Mouse (Mus musculus) adrenal gland (tissue): ENCODE data around the gene Cdc25b.

Source experiments
- intact Hi-C: fragments of 180-260 bp; cut with DNase I; formaldehyde crosslinking; loops from one replicate; pipeline ENCODE4 v1.15.1; 2025
- long read RNA-seq, 2 experiments: library from polyadenylated mRNA; unstranded; transcript quantifications; one replicate each; pipeline ENCODE4 v2.0.0; 2020; ENCODE audit warnings: borderline replicate concordance in 1 of 2; ENCODE audit not compliant: insufficient replicate concordance in 1 of 2

The Cdc25b gene
- long read RNA-seq, experiment 1 = 0 reads
- long read RNA-seq, experiment 2, partial matches to known transcripts = 3 of 5 reads
- long read RNA-seq, experiment 2, other reads (novel, unspliced or antisense) = 0 of 5 reads

GRCm38 (mm10) chr2:131186771-131187601, at the start of gene Cdc25b, which contains the start of gene Spef1:
Gene Cdc25b, plus strand, starts transcription at chr2:131186949.
Gene Spef1, minus strand, starts transcription at chr2:131187282.
- intact Hi-C loops = loop anchor here (10.0 kb wide), 1 partner anchor 228 kb away; no protein-coding TSS in a partner anchor

- intact Hi-C loops = no loop called here
These were observed 48.5 kb upstream of the Cdc25b start for GRCm38 (mm10) chr2:131138296-131138695.

GRCm38 (mm10) chr2:131138760-131139159, 48.0 kb upstream of the Cdc25b start:
- intact Hi-C loops = no loop called here

GRCm38 (mm10) chr2:131139287-131139686, 47.5 kb upstream of the Cdc25b start:
- intact Hi-C loops = no loop called here

GRCm38 (mm10) chr2:131139886-131140532, 46.7 kb upstream of the Cdc25b start:
- intact Hi-C loops = loop anchor here (5.0 kb wide), 1 partner anchor 43 kb away; no protein-coding TSS in a partner anchor

- intact Hi-C loops = loop anchor here (5.0 kb wide), 1 partner anchor 43 kb away; no protein-coding TSS in a partner anchor
These were observed 46.2 kb upstream of the Cdc25b start for GRCm38 (mm10) chr2:131140533-131140905.

GRCm38 (mm10) chr2:131141336-131141986, 45.3 kb upstream of the Cdc25b start:
- intact Hi-C loops = loop anchor here (5.0 kb wide), 1 partner anchor 44 kb away; no protein-coding TSS in a partner anchor

- intact Hi-C loops = loop anchor here (5.0 kb wide), 1 partner anchor 45 kb away; no protein-coding TSS in a partner anchor
These were observed 44.2 kb upstream of the Cdc25b start for GRCm38 (mm10) chr2:131142592-131142991.

GRCm38 (mm10) chr2:131143007-131143780, 43.6 kb upstream of the Cdc25b start:
- intact Hi-C loops = loop anchor here (5.0 kb wide), 1 partner anchor 46 kb away; no protein-coding TSS in a partner anchor

- intact Hi-C loops = no loop called here
These were observed 41.6 kb upstream of the Cdc25b start for GRCm38 (mm10) chr2:131145121-131145520.

GRCm38 (mm10) chr2:131145536-131145935, 41.2 kb upstream of the Cdc25b start:
- intact Hi-C loops = no loop called here

GRCm38 (mm10) chr2:131146193-131147042, 40.3 kb upstream of the Cdc25b start:
- intact Hi-C loops = no loop called here

GRCm38 (mm10) chr2:131147043-131147365, 39.7 kb upstream of the Cdc25b start:
- intact Hi-C loops = no loop called here

GRCm38 (mm10) chr2:131148353-131149253, 38.1 kb upstream of the Cdc25b start:
- intact Hi-C loops = no loop called here

- intact Hi-C loops = no loop called here
These were observed 37.5 kb upstream of the Cdc25b start for GRCm38 (mm10) chr2:131149254-131149578.

GRCm38 (mm10) chr2:131152166-131152730, 34.5 kb upstream of the Cdc25b start:
- intact Hi-C loops = no loop called here

- intact Hi-C loops = no loop called here
These were observed 32.7 kb upstream of the Cdc25b start for GRCm38 (mm10) chr2:131154036-131154435.

GRCm38 (mm10) chr2:131156987-131157386, 29.8 kb upstream of the Cdc25b start:
- intact Hi-C loops = no loop called here
